Mouse (Mus musculus): Measurements from ENCODE around the gene Syn3.
A peak's percentile ranks its signal among the peaks of the same experiment; 100 is the strongest.

GRCm38 (mm10) chr10:86182183-86182805 lies 316.4 kb downstream of the Syn3 start:
- peak; percentile 24; the same call in 1 of the 2 replicates for TF ChIP-seq CTCF (IDR thresholded peaks at IDR 0.05; ENCODE audit: borderline replicate concordance, control insufficient read depth, extremely low read depth, insufficient read depth, low read length, poor library complexity)
- TF ChIP-seq POLR2A (IDR thresholded peaks at IDR 0.05; ENCODE audit: control insufficient read depth, extremely low read depth, insufficient read depth, low read length, poor library complexity), result no peak

Data from thymus, adult 2 months (tissue).